Mouse (Mus musculus) myocyte (in vitro differentiated cells): Measurements from ENCODE around the gene 2310033P09Rik.

Experiments
- E2F4 ChIP-seq: IDR thresholded peaks from one replicate; pipeline ENCODE4 v1.6.1; 2011; ENCODE audit warnings: mild to moderate bottlenecking, control low read depth, moderate library complexity; ENCODE audit not compliant: insufficient read depth
- MYOD1 ChIP-seq, 3 experiments: IDR thresholded peaks; one replicate each; pipeline ENCODE4 v1.6.1; 2011; ENCODE audit warnings: control low read depth in 2 of 3, low read depth in 2 of 3, mild to moderate bottlenecking in 2 of 3, moderate library complexity in 1 of 3; ENCODE audit not compliant: insufficient read length in 2 of 3, control insufficient read depth in 1 of 3
- MYOG ChIP-seq, 3 experiments: IDR thresholded peaks; one replicate each; pipeline ENCODE4 v1.6.1; 2011; ENCODE audit warnings: control low read depth in 2 of 3, low read depth in 2 of 3, mild to moderate bottlenecking in 2 of 3; ENCODE audit not compliant: insufficient read length in 2 of 3, control insufficient read depth in 1 of 3, insufficient read depth in 1 of 3
- POLR2A ChIP-seq: IDR thresholded peaks from one replicate; pipeline ENCODE4 v1.6.1; 2011; ENCODE audit warnings: low read depth, mild to moderate bottlenecking, control low read depth, moderate library complexity; ENCODE audit not compliant: insufficient read length
- POLR2AphosphoS2 ChIP-seq: IDR thresholded peaks from one replicate; pipeline ENCODE4 v1.6.1; 2011; ENCODE audit warnings: low read depth, control low read depth; ENCODE audit not compliant: insufficient read length
- SRF ChIP-seq: IDR thresholded peaks from one replicate; pipeline ENCODE4 v1.6.1; 2011; ENCODE audit warnings: low read depth; ENCODE audit not compliant: control insufficient read depth, insufficient read length
- TCF12 ChIP-seq: IDR thresholded peaks from one replicate; pipeline ENCODE4 v1.6.1; 2011; ENCODE audit warnings: mild to moderate bottlenecking, control low read depth; ENCODE audit not compliant: poor library complexity, insufficient read depth, severe bottlenecking
- TCF3 ChIP-seq: IDR thresholded peaks from one replicate; pipeline ENCODE4 v1.6.1; 2011; ENCODE audit warnings: low read depth, control low read depth; ENCODE audit not compliant: insufficient read length
- USF1 ChIP-seq: IDR thresholded peaks from one replicate; pipeline ENCODE4 v1.6.1; 2011; ENCODE audit warnings: low read depth, mild to moderate bottlenecking, control low read depth, moderate library complexity

DNA sequence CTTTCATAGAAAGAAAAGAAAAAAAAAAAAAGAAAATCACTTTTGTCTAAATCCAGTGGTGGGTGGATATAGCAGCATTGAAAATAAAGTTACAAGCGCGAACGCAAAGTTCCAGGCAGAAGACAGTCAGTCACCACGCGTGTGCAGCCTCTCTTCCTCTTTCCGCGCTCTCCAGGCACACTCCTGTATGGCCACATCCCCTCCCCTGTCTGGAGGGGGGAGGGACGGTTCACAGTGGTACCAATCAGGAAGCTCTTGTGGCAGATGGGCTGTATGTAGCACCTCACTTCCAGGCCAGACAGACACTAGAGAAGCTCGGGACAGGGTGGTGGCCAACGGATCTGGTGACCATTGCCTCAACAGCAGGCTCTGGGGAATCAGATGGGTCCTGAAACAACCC is 40.0 kb downstream of the 2310033P09Rik start:
- TF ChIP-seq POLR2A (no peak), SRF (no peak), USF1 (no peak), TCF3 (no peak), POLR2AphosphoS2 (no peak), E2F4 (no peak), MYOG (IDR thresholded peaks at IDR 0.05; ENCODE audit: control insufficient read depth in 1 of 3, insufficient read depth in 1 of 3, insufficient read length in 2 of 3, low read depth in 2 of 3) (no peak), MYOD1 (IDR thresholded peaks at IDR 0.05; ENCODE audit: control insufficient read depth in 1 of 3, insufficient read length in 2 of 3, low read depth in 2 of 3) (no peak), TCF12 (no peak)
